Mouse (Mus musculus) lung, embryonic 14.5 days (tissue): ENCODE results near the gene Rxra. TPM values are rescaled to one million over a fixed set of nuclear protein-coding genes. Genes with fewer than 3 reads are reported as not detected.

Experiments
- ATAC-seq: fragments of 200-750 bp; cut with Nextera tagmentation; 2 replicates; pipeline ENCODE4 v1.8.0; 2017; ENCODE audit warnings: mild to moderate bottlenecking, moderate TSS enrichment, moderate library complexity; ENCODE audit not compliant: insufficient read depth
- DNase-seq: peaks from one replicate; pipeline ENCODE4 v3.0.0-alpha.2; 2015
- H3K27ac ChIP-seq: fragments of 300-500 bp; sonication (generic); 2 replicates; pipeline ENCODE4 v1.5.1; 2014; ENCODE audit warnings: low read depth, mild to moderate bottlenecking, moderate library complexity
- H3K27me3 ChIP-seq: fragments of 300-500 bp; sonication (generic); 2 replicates; pipeline ENCODE4 v1.6.1; 2014; ENCODE audit warnings: low read length, control low read depth; ENCODE audit not compliant: insufficient read depth
- H3K36me3 ChIP-seq: fragments of 300-500 bp; sonication (generic); 2 replicates; pipeline ENCODE4 v1.6.1; 2014; ENCODE audit warnings: control low read depth; ENCODE audit not compliant: insufficient read depth
- H3K4me1 ChIP-seq: fragments of 300-500 bp; sonication (generic); 2 replicates; pipeline ENCODE4 v1.6.1; 2014; ENCODE audit warnings: antibody characterized with exemption, control low read depth; ENCODE audit not compliant: insufficient read depth
- H3K4me2 ChIP-seq: fragments of 300-500 bp; sonication (generic); 2 replicates; pipeline ENCODE4 v1.6.1; 2014; ENCODE audit warnings: mild to moderate bottlenecking
- H3K4me3 ChIP-seq: fragments of 300-500 bp; sonication (generic); 2 replicates; pipeline ENCODE4 v1.5.1; 2014; ENCODE audit warnings: low read depth, low read length
- H3K9ac ChIP-seq: fragments of 300-500 bp; sonication (generic); 2 replicates; pipeline ENCODE4 v1.6.1; 2014
- H3K9me3 ChIP-seq: fragments of 300-500 bp; sonication (generic); 2 replicates; pipeline ENCODE4 v1.6.1; 2016; ENCODE audit warnings: low read depth, low read length, control low read depth
- CTCF ChIP-seq: IDR thresholded peaks from 2 replicates; pipeline ENCODE4 v1.5.1; 2016; ENCODE audit warnings: antibody characterized with exemption, low read depth
- WGBS: fragments of 180-500 bp; shearing (Covaris S2); extraction: QIAGEN DNeasy Blood & Tissue Kit; methylation state at CpG from one replicate; pipeline ENCODE4 v1.1.7; 2014; 5-methylcytosine and 5-hydroxymethylcytosine counted together
- polyA plus RNA-seq: library from polyadenylated mRNA; unstranded; fragments of >200 nt; fragmentation: Nextera tagmentation; extraction: Ambion mirVana; gene quantifications from 2 replicates; pipeline ENCODE4 v1.2.1, GENCODE M21; 2014

Rxra gene
- polyA plus RNA-seq, 1 experiment from 2014 or later: 10.3 TPM

DNA sequence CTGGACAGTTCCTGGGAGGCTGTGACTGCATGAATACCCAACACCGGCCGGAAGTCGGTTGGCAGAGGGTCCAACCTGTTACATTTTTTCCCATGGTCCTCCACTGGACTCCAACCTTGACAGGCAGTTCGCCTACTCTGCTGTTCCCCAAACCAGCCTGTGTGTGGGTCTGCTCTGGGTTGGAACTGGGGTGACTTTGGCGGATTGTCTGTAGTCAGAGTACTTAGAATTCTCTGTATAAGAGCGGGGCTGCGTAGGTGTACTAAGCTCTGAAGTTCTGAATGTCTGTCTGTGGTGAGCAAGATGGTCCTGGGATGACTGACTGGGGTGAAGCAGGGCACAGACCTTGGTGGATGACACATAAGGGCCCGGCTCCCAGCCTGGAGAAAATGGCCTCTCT lies 109.1 kb downstream of the Rxra start:
- no peaks in the 10 kb centered on the region for H3K27me3 ChIP-seq
- H3K9ac ChIP-seq: no peak overlapping the region
- H3K36me3 ChIP-seq: no peaks in the 10 kb centered on the region
- no peak overlapping the region for H3K4me3 ChIP-seq
- no peaks in the 10 kb centered on the region; the same call in 1 of the 2 replicates for H3K4me1 ChIP-seq
- no peak for ATAC-seq
- WGBS: 84% methylated on average over 8 of the region's 8 CpGs
- no peaks in the 10 kb centered on the region for H3K9me3 ChIP-seq
- no peak for TF ChIP-seq CTCF
- DNase-seq: no peak
- no peak overlapping the region for H3K4me2 ChIP-seq
- no peak overlapping the region for H3K27ac ChIP-seq

DNA sequence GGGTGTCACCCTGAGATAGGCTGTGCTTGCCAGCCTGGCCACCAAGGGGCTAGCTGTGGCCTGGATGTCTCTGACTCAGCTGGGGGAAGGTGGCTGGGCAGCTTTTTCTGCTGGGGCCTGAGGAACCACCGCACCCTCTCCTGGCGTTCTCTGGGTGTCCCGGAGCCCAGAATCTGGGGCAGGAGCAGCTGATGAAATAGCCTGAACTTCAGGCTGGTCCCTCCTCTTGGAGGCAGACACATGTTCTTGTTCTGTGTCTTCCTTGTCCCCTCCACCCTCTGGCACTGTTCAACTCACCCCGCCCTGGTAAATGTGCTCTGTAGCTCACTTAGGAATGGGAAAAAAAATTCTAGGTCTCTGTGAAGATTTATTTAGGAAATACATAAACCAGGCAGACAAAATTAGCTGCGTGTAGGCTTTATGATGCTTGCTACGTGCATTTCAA lies 109.8 kb downstream of the Rxra start:
- Histone ChIP-seq H3K36me3 (no peaks in the 10 kb centered on the region), H3K4me3 (no peak overlapping the region), H3K4me1 (no peaks in the 10 kb centered on the region; the same call in 1 of the 2 replicates), H3K27ac (no peak overlapping the region), H3K9ac (no peak overlapping the region), H3K27me3 (no peaks in the 10 kb centered on the region), H3K9me3 (no peaks in the 10 kb centered on the region), H3K4me2 (no peak overlapping the region)
- WGBS: 71% methylated on average over 6 of the region's 6 CpGs
- ATAC-seq (no peak), DNase-seq (no peak)
- no peak for TF ChIP-seq CTCF

DNA sequence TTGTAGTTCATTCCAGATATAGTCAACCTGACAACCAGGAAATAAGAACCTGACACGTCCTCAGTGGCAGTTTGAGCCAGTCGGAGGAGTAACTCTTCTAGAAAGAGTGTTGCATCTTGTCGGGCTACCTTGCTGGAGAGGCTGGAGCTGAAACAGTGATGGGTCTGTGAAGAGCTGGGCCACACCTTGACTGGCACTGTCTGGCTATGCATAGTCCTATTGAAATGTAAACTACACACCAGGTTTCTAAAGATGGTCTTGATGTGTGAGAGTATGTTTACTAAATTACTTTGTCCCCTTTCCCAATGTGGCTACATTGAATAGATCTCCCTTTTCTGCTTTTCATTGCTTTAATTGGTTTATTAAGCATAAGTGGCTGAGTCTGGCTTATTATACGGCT lies 115.3 kb downstream of the Rxra start:
- DNase-seq (no peak), ATAC-seq (no peak)
- H3K9me3 ChIP-seq: no peaks in the 10 kb centered on the region
- no peak for TF ChIP-seq CTCF
- 77% methylated on average over 4 of the region's 4 CpGs for WGBS
- no peak overlapping the region for H3K4me2 ChIP-seq
- H3K36me3 ChIP-seq: no peaks in the 10 kb centered on the region
- no peaks in the 10 kb centered on the region for H3K27me3 ChIP-seq
- H3K27ac ChIP-seq: no peak overlapping the region
- H3K9ac ChIP-seq: no peak overlapping the region
- H3K4me1 ChIP-seq: no peaks in the 10 kb centered on the region
- H3K4me3 ChIP-seq: no peak overlapping the region

DNA sequence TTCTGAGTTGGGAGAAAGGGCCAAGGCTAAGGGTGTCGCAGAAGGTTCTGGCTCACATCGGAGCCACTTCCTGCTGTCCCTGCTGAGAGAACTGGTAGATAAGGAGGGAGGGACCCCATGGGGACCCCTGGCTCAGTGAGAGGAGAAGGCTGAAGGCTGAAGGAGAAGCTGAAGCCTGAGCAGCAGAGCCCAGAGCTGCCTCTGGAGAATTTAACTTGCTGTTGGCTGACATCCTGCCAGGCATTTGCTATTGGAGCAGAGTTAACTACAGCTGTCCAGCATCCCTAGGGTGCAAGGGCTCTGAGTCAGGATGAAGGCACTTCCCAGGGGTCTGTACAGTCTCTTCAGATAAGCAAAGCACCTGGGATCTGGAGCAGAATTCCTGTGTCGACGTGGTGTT lies 122.8 kb downstream of the Rxra start:
- TF ChIP-seq CTCF: no peak
- H3K9ac ChIP-seq: no peak overlapping the region
- 33% methylated on average over 4 of the region's 4 CpGs for WGBS
- ATAC-seq (no peak), DNase-seq (peak; percentile 66)
- H3K27me3 ChIP-seq: no peaks in the 10 kb centered on the region
- H3K27ac ChIP-seq: peak overlapping the region; percentile 76; the same call in 1 of the 2 replicates
- H3K4me2 ChIP-seq: no peak overlapping the region
- H3K4me3 ChIP-seq: no peak overlapping the region
- peaks cover 7% of the 10 kb centered on the region; the same call in 1 of the 2 replicates for H3K4me1 ChIP-seq
- H3K36me3 ChIP-seq: no peaks in the 10 kb centered on the region
- no peaks in the 10 kb centered on the region for H3K9me3 ChIP-seq

DNA sequence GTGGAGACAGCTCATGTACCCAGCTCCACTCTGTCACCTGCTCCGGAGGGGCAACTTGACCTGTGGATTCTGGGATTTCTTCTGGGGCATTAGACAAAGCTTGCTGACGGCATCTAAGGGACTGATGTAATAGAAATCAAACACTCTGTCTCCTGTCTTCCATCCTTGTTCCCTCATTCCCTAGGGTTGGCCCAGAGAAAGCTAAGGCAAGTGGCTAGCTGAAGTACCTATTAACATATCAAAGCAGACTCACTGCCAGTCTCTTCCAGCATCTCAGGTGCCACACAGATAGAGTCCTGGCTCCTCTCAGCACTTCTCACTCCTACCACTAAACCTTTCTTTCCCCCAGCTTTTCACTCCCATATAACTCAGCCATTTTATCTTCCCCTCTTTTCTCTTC lies 124.8 kb downstream of the Rxra start:
- ATAC-seq (no peak), DNase-seq (no peak)
- Histone ChIP-seq H3K9ac (no peak overlapping the region), H3K4me3 (no peak overlapping the region), H3K4me1 (peaks cover 7% of the 10 kb centered on the region; the same call in 1 of the 2 replicates), H3K4me2 (no peak overlapping the region), H3K36me3 (no peaks in the 10 kb centered on the region), H3K27ac (no peak overlapping the region), H3K9me3 (no peaks in the 10 kb centered on the region), H3K27me3 (no peaks in the 10 kb centered on the region)
- 62% methylated on average over 2 of the region's 2 CpGs for WGBS
- no peak for TF ChIP-seq CTCF

DNA sequence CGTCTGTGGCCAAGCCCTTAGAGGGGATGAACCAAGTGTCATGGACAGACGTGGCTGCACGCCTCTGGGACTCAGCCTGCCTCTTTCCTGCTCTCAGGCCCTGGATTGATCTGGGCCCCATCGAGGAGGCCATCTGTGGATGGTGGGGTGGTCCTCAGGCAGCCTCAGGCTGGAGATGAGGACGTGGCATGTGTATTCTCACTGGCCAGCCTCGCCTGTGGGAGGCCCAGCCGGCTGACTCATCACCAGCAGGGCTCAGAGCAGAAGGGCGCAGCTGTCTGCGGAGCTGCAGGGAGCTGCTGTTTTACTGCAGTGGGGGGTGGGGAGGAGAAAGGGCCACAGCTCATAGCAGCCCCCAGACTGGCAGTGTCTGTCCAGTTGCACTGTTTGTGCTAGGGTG lies 126.3 kb downstream of the Rxra start:
- WGBS: 26% methylated on average over 9 of the region's 9 CpGs
- no peaks in the 10 kb centered on the region for H3K36me3 ChIP-seq
- peaks cover 7% of the 10 kb centered on the region; the same call in 1 of the 2 replicates for H3K4me1 ChIP-seq
- ATAC-seq (peak; percentile 88), DNase-seq (peak; percentile 78)
- H3K4me2 ChIP-seq: no peak overlapping the region
- H3K4me3 ChIP-seq: no peak overlapping the region
- no peaks in the 10 kb centered on the region for H3K9me3 ChIP-seq
- TF ChIP-seq CTCF: no peak
- H3K27me3 ChIP-seq: no peaks in the 10 kb centered on the region
- H3K27ac ChIP-seq: peak overlapping the region; percentile 58
- H3K9ac ChIP-seq: 0 out of 2 replicates have a peak overlapping the region, but pooled peaks have one; percentile 7

DNA sequence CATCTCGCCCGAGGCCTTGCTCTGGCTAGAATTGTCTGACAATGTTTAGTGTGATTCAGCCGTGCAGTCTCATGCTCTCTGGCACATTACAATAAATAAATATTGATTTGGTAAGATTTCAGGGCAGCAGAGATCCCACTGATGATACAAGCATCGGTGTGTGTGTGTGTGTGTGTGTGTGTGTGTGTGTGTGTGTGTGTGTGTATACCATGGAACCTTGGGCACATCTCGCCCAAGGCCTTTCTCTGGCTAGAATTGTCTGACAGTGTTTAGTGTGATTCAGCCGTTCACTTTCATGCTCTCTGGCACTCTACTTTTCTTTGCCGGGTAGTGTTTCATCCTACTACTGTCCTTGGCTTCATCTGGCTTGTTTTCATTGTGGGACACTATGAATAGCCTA lies 130.5 kb downstream of the Rxra start:
- Histone ChIP-seq H3K4me2 (no peak overlapping the region), H3K9me3 (no peaks in the 10 kb centered on the region), H3K4me3 (no peak overlapping the region), H3K36me3 (no peaks in the 10 kb centered on the region), H3K4me1 (no peaks in the 10 kb centered on the region), H3K27me3 (no peaks in the 10 kb centered on the region), H3K9ac (no peak overlapping the region), H3K27ac (no peak overlapping the region)
- DNase-seq (no peak), ATAC-seq (no peak)
- WGBS: 78% methylated on average over 7 of the region's 7 CpGs
- no peak for TF ChIP-seq CTCF

DNA sequence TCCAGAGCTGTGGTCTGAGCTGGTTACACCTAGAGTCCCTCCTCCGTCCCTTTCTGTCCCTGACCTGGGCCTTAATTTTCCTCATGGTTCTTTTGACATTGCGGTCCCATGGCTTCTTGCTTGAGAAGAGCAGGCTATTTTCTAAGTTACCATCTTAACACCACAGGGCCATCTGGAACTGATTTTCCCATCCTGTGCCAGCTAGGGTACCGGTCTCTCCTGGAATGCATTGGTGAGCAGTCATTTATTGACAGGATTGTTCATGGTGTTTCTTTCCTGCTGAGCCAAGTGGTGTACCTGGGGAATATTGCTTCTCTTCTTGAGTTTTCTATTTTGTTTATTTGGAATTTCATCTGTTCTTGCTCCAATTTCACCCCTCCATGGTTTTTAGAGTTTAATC lies 131.4 kb downstream of the Rxra start:
- no peaks in the 10 kb centered on the region for H3K4me1 ChIP-seq
- no peaks in the 10 kb centered on the region for H3K9me3 ChIP-seq
- H3K36me3 ChIP-seq: no peaks in the 10 kb centered on the region
- DNase-seq: no peak
- no peak for ATAC-seq
- no peaks in the 10 kb centered on the region for H3K27me3 ChIP-seq
- H3K27ac ChIP-seq: no peak overlapping the region
- no peak overlapping the region for H3K9ac ChIP-seq
- H3K4me3 ChIP-seq: no peak overlapping the region
- no peak overlapping the region for H3K4me2 ChIP-seq
- WGBS: 87% methylated on average over 3 of the region's 3 CpGs
- TF ChIP-seq CTCF: no peak
